Mouse (Mus musculus) liver, postnatal 0 days (tissue): Measurements from ENCODE around the gene Senp3.

Experiments used
- CTCF ChIP-seq: sonication (generic); IDR thresholded peaks from 2 replicates; pipeline ENCODE4 v1.5.1; 2016; ENCODE audit warnings: antibody characterized with exemption, low read depth
- EP300 ChIP-seq: IDR thresholded peaks from 2 replicates; pipeline ENCODE4 v1.6.1; 2016; ENCODE audit warnings: antibody characterized with exemption, low read depth, mild to moderate bottlenecking

GRCm38 (mm10) chr11:69697396-69697795 lies 15.5 kb upstream of the Senp3 start:
- TF ChIP-seq CTCF (no peak), EP300 (no peak)
